Mouse (Mus musculus) embryonic fibroblast, embryonic 13.5 days (primary cell): ENCODE results near the gene Hectd4. TPM values are rescaled to one million over a fixed set of nuclear protein-coding genes. Genes with fewer than 3 reads are reported as not detected.

Experiments used
- H3K27ac ChIP-seq: 2 replicates; pipeline ENCODE4 v1.5.1; 2012; ENCODE audit warnings: low read length, control low read depth, inconsistent platforms; ENCODE audit not compliant: insufficient read depth
- H3K4me1 ChIP-seq: 2 replicates; pipeline ENCODE4 v1.6.1; 2011; ENCODE audit warnings: low read length; ENCODE audit not compliant: control insufficient read depth, insufficient read depth
- H3K4me3 ChIP-seq: 2 replicates; pipeline ENCODE4 v1.5.1; 2011; ENCODE audit warnings: mild to moderate bottlenecking, control low read depth, low read length; ENCODE audit not compliant: insufficient read depth
- CTCF ChIP-seq: IDR thresholded peaks from 2 replicates; pipeline ENCODE4 v1.5.1; 2011; ENCODE audit warnings: mild to moderate bottlenecking, control low read depth, low read length, moderate library complexity, borderline replicate concordance; ENCODE audit not compliant: insufficient read depth
- POLR2A ChIP-seq: IDR thresholded peaks from 2 replicates; pipeline ENCODE4 v1.6.1; 2011; ENCODE audit warnings: low read depth, mild to moderate bottlenecking, control low read depth, low read length, moderate library complexity
- polyA plus RNA-seq: library from polyadenylated mRNA; stranded (reverse); fragments of >200 nt; gene quantifications from 2 replicates; pipeline ENCODE4 v1.2.4, GENCODE M21; 2011; ENCODE audit warnings: low read depth; ENCODE audit not compliant: missing spikeins, insufficient read length

Gene Hectd4
- polyA plus RNA-seq, 1 experiment: 17.2 TPM

GRCm38 (mm10) chr5:121385461-121386119 lies 165.6 kb downstream of the Hectd4 start, which contains the start of gene Trafd1:
TSS of gene Trafd1 (minus strand) at chr5:121385632.
- TF ChIP-seq CTCF (no peak), POLR2A (peak; percentile 63)
- 0 out of 2 replicates have a peak, but pooled peaks cover 3% of the 10 kb centered on the region for H3K4me1 ChIP-seq
- H3K4me3 ChIP-seq: peak within 1 kb of the TSS; percentile 86
- H3K27ac ChIP-seq: peak within 1 kb of the TSS; percentile 79

GRCm38 (mm10) chr5:121386120-121386909 lies 166.3 kb downstream of the Hectd4 start:
- H3K4me1 ChIP-seq: 0 out of 2 replicates have a peak, but pooled peaks cover 3% of the 10 kb centered on the region
- H3K27ac ChIP-seq: 0 out of 2 replicates have a peak overlapping the region, but pooled peaks have one; percentile 35
- no peak overlapping the region for H3K4me3 ChIP-seq
- TF ChIP-seq POLR2A (no peak), CTCF (no peak)

GRCm38 (mm10) chr5:121387126-121387525 lies 167.1 kb downstream of the Hectd4 start:
- Histone ChIP-seq H3K27ac (0 out of 2 replicates have a peak overlapping the region, but pooled peaks have one; percentile 35), H3K4me1 (0 out of 2 replicates have a peak, but pooled peaks cover 3% of the 10 kb centered on the region), H3K4me3 (no peak overlapping the region)
- TF ChIP-seq POLR2A (no peak), CTCF (no peak)

DNA sequence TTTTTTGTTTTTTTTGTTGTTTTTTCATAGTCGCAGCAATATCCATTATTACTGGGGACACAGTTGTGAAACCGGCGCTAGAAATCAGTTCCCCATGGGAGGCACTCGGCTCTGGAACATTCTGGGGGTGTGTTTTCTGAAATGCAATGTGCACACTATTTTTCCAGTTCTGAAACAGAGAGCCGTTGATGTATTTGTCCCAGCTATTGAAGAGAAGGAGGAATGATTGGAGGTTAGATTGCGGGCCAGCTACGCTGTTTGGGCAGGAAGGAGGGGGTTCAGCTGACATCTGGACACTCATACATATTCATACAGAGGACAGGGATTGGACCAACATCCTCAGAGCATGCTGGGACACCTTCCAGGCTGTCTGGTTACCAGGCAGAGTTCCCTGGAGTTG lies 169.1 kb downstream of the Hectd4 start:
- Histone ChIP-seq H3K27ac (no peak overlapping the region), H3K4me3 (no peak overlapping the region), H3K4me1 (0 out of 2 replicates have a peak, but pooled peaks cover 3% of the 10 kb centered on the region)
- TF ChIP-seq CTCF (no peak), POLR2A (no peak)

DNA sequence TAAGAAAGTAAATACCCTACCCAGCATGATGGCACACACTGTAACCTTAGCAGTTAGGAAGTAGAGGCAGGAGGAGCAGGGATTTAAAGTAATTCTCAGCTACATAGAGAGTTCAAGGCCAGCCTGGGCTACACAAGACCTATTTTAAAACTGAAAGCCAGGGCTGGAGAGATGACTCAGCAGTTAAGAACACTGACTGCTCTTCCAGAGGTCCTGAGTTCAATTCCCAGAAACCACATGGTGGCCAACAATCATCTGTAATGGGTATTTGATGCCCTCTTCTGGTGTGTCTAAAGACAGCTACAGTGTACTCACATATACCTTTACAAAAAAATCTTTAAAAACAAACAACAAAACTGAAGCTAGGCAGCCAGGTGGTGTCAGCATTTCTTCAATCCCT lies 169.7 kb downstream of the Hectd4 start:
- H3K4me3 ChIP-seq: no peak overlapping the region
- no peak overlapping the region for H3K27ac ChIP-seq
- H3K4me1 ChIP-seq: 0 out of 2 replicates have a peak, but pooled peaks cover 3% of the 10 kb centered on the region
- TF ChIP-seq CTCF (no peak), POLR2A (no peak)

- H3K4me3 ChIP-seq: no peak overlapping the region
- H3K4me1 ChIP-seq: no peaks in the 10 kb centered on the region
- no peak overlapping the region for H3K27ac ChIP-seq
- TF ChIP-seq CTCF (no peak), POLR2A (no peak)
Observed at GRCm38 (mm10) chr5:121392667-121393380, 172.8 kb downstream of the Hectd4 start.

DNA sequence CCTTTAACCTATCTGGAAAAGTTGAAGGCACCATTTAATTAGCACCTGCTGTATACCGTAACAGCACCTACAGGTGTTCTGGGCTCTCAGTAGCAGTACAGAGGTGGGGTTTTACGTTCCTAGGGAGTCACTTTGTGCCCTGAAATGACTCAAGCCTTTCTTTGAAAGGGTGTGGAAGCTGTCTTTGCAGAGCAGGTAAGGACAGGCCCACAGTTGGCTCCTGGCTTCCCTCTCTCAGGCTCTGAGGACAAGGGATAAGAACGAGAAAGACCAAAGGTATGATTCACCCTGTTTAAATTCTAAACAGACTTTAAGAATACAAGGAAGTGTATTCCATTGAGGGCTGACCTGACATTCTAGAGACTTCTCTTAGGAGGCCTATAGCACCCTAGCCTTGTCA lies 173.4 kb downstream of the Hectd4 start:
- Histone ChIP-seq H3K4me3 (no peak overlapping the region), H3K4me1 (no peaks in the 10 kb centered on the region), H3K27ac (no peak overlapping the region)
- TF ChIP-seq CTCF (no peak), POLR2A (no peak)

- Histone ChIP-seq H3K27ac (no peak overlapping the region), H3K4me1 (peaks cover 5% of the 10 kb centered on the region), H3K4me3 (no peak overlapping the region)
- TF ChIP-seq POLR2A (no peak), CTCF (no peak)
Observed at GRCm38 (mm10) chr5:121395621-121396020, 175.6 kb downstream of the Hectd4 start.

- Histone ChIP-seq H3K4me3 (peak within 1 kb of the TSS; percentile 100), H3K4me1 (peaks cover 5% of the 10 kb centered on the region)
Observed at GRCm38 (mm10) chr5:121397187-121398145, 177.4 kb downstream of the Hectd4 start, which contains the start of gene Naa25. TSS of gene Naa25 (plus strand) at chr5:121397936.

More at GRCm38 (mm10) chr5:121397187-121398145, 177.4 kb downstream of the Hectd4 start, which contains the start of gene Naa25:
- H3K27ac ChIP-seq: peak within 1 kb of the TSS; percentile 53
- TF ChIP-seq POLR2A (peak; percentile 62), CTCF (no peak)
